Mouse (Mus musculus) CH12.LX (cell line): ENCODE results near the gene Islr. TPM values are rescaled to one million over a fixed set of nuclear protein-coding genes. Genes with fewer than 3 reads are reported as not detected.

Source experiments
- DNase-seq: peaks from one replicate; pipeline ENCODE4 v3.0.0-alpha.2; 2013; ENCODE audit errors: extremely low read depth
- H3K27ac ChIP-seq: 2 replicates; pipeline ENCODE4 v1.5.1; 2012; ENCODE audit warnings: low read depth, mild to moderate bottlenecking, control low read depth, moderate library complexity; ENCODE audit not compliant: insufficient read depth
- H3K27me3 ChIP-seq: replicated peaks from 2 replicates; pipeline ENCODE3; 2012; ENCODE audit warnings: inconsistent platforms
- H3K36me3 ChIP-seq, 2 experiments: replicated peaks in 1 of 2; 2 replicates each; pipeline versions ENCODE3 to v1.6.1; 2012; ENCODE audit warnings: inconsistent platforms in 1 of 2, low read length in 1 of 2, mild to moderate bottlenecking in 1 of 2, mixed read lengths in 1 of 2, moderate library complexity in 1 of 2; ENCODE audit not compliant: control insufficient read depth in 1 of 2, insufficient read depth in 1 of 2
- H3K4me1 ChIP-seq, 2 experiments: 2 replicates each; pipeline ENCODE4 v1.6.1; 2012; ENCODE audit warnings: inconsistent platforms in 1 of 2, moderate library complexity in 1 of 2; ENCODE audit not compliant: insufficient read depth in 2 of 2, control insufficient read depth in 1 of 2
- H3K4me2 ChIP-seq: 2 replicates; pipeline ENCODE4 v1.6.1; 2012; ENCODE audit warnings: low read depth, mild to moderate bottlenecking, control low read depth; ENCODE audit not compliant: poor library complexity, insufficient read depth, severe bottlenecking
- H3K4me3 ChIP-seq, 3 experiments: fragments of 150-350 bp in 1 of 3; sonication (generic) in 1 of 3; replicated peaks in 1 of 3; 2 replicates each; pipeline versions ENCODE3 to v1.5.1; 2011 to 2012; ENCODE audit warnings: low read depth in 2 of 3, low read length in 2 of 3, mild to moderate bottlenecking in 2 of 3, moderate library complexity in 2 of 3, control low read depth in 1 of 3, improper control_type of control experiment in 1 of 3, inconsistent platforms in 1 of 3, mixed read lengths in 1 of 3; ENCODE audit not compliant: poor library complexity in 1 of 3
- H3K79me2 ChIP-seq: replicated peaks from 2 replicates; pipeline ENCODE4 v1.6.1; 2012; ENCODE audit warnings: mild to moderate bottlenecking, moderate library complexity; ENCODE audit not compliant: control insufficient read depth, poor library complexity, insufficient read depth, severe bottlenecking; ENCODE audit errors: extremely low read depth
- H3K9ac ChIP-seq: 2 replicates; pipeline ENCODE4 v1.6.1; 2012; ENCODE audit warnings: low read depth, mild to moderate bottlenecking, control low read depth, moderate library complexity; ENCODE audit not compliant: insufficient read depth
- H3K9me3 ChIP-seq: replicated peaks from 2 replicates; pipeline ENCODE3; 2012; ENCODE audit warnings: low read length, inconsistent platforms, mixed read lengths
- BHLHE40 ChIP-seq: IDR thresholded peaks from 2 replicates; pipeline ENCODE4 v1.6.1; 2011; ENCODE audit warnings: mild to moderate bottlenecking, low read depth, low read length, improper control_type of control experiment
- CHD2 ChIP-seq: IDR thresholded peaks from 2 replicates; pipeline ENCODE4 v1.6.1; 2011; ENCODE audit warnings: low read length, improper control_type of control experiment
- CTCF ChIP-seq, 2 experiments: IDR thresholded peaks in 1 of 2; conservative IDR thresholded peaks in 1 of 2; 2 replicates each; pipeline ENCODE4 v1.5.1; 2011 to 2012; ENCODE audit warnings: low read depth in 2 of 2, low read length in 2 of 2, improper control_type of control experiment in 1 of 2, inconsistent platforms in 1 of 2, mild to moderate bottlenecking in 1 of 2, moderate library complexity in 1 of 2
- HCFC1 ChIP-seq: IDR thresholded peaks from 2 replicates; pipeline ENCODE4 v1.6.1; 2012; ENCODE audit warnings: low read depth, mild to moderate bottlenecking, inconsistent platforms, low read length, improper control_type of control experiment
- IRF4 ChIP-seq: IDR thresholded peaks from 2 replicates; pipeline ENCODE4 v1.6.1; 2014; ENCODE audit warnings: low read depth, mild to moderate bottlenecking, inconsistent platforms, low read length, improper control_type of control experiment
- JUN ChIP-seq: IDR thresholded peaks from 2 replicates; pipeline ENCODE4 v1.6.1; 2011; ENCODE audit warnings: low read depth, mild to moderate bottlenecking, low read length, improper control_type of control experiment, moderate library complexity; ENCODE audit not compliant: insufficient read depth
- KAT2A ChIP-seq: IDR thresholded peaks from 2 replicates; pipeline ENCODE4 v1.6.1; 2012; ENCODE audit warnings: low read length, improper control_type of control experiment, inconsistent platforms; ENCODE audit not compliant: insufficient replicate concordance
- MAFK ChIP-seq: IDR thresholded peaks from 2 replicates; pipeline ENCODE4 v1.6.1; 2011; ENCODE audit warnings: low read length, improper control_type of control experiment; ENCODE audit not compliant: insufficient replicate concordance
- MAX ChIP-seq: IDR thresholded peaks from 2 replicates; pipeline ENCODE4 v1.6.1; 2011; ENCODE audit warnings: low read length, improper control_type of control experiment
- MXI1 ChIP-seq: IDR thresholded peaks from 2 replicates; pipeline ENCODE4 v1.6.1; 2011; ENCODE audit warnings: mild to moderate bottlenecking, low read depth, low read length, improper control_type of control experiment
- NELFE ChIP-seq: IDR thresholded peaks from 2 replicates; pipeline ENCODE4 v1.6.1; 2011; ENCODE audit warnings: low read depth, low read length, improper control_type of control experiment
- NRF1 ChIP-seq: IDR thresholded peaks from 2 replicates; pipeline ENCODE4 v1.6.1; 2014; ENCODE audit warnings: low read depth, mild to moderate bottlenecking, inconsistent platforms, low read length, improper control_type of control experiment, moderate library complexity
- PAX5 ChIP-seq: IDR thresholded peaks from 2 replicates; pipeline ENCODE4 v1.6.1; 2012; ENCODE audit warnings: low read length, inconsistent platforms, mixed read lengths
- POLR2A ChIP-seq: IDR thresholded peaks from 2 replicates; pipeline ENCODE4 v1.6.1; 2011; ENCODE audit warnings: low read depth, mild to moderate bottlenecking, improper control_type of control experiment, low read length
- POLR2AphosphoS2 ChIP-seq: IDR thresholded peaks from 2 replicates; pipeline ENCODE4 v1.6.1; 2011; ENCODE audit warnings: low read depth, low read length, improper control_type of control experiment
- RAD21 ChIP-seq: IDR thresholded peaks from 2 replicates; pipeline ENCODE4 v1.6.1; 2011; ENCODE audit warnings: low read depth, mild to moderate bottlenecking, low read length, improper control_type of control experiment, moderate library complexity
- RCOR1 ChIP-seq: conservative IDR thresholded peaks from 2 replicates; pipeline ENCODE4 v1.6.1; 2012; ENCODE audit warnings: low read depth, mild to moderate bottlenecking, inconsistent platforms, low read length, improper control_type of control experiment
- SIN3A ChIP-seq: IDR thresholded peaks from 2 replicates; pipeline ENCODE4 v1.6.1; 2012; ENCODE audit warnings: low read length, improper control_type of control experiment, inconsistent platforms
- SMC3 ChIP-seq: IDR thresholded peaks from 2 replicates; pipeline ENCODE4 v1.6.1; 2011; ENCODE audit warnings: low read depth, low read length, improper control_type of control experiment
- TBP ChIP-seq: conservative IDR thresholded peaks from 2 replicates; pipeline ENCODE4 v1.6.1; 2011; ENCODE audit warnings: low read depth, low read length, improper control_type of control experiment
- UBTF ChIP-seq: IDR thresholded peaks from 2 replicates; pipeline ENCODE4 v1.6.1; 2012; ENCODE audit warnings: low read depth, mild to moderate bottlenecking, inconsistent platforms, low read length, improper control_type of control experiment, moderate library complexity
- ZC3H11A ChIP-seq: IDR thresholded peaks from 2 replicates; pipeline ENCODE4 v1.6.1; 2012; ENCODE audit warnings: low read depth, mild to moderate bottlenecking, inconsistent platforms, low read length, improper control_type of control experiment
- ZKSCAN1 ChIP-seq: IDR thresholded peaks from 2 replicates; pipeline ENCODE4 v1.6.1; 2012; ENCODE audit warnings: low read depth, inconsistent platforms, low read length, improper control_type of control experiment, borderline replicate concordance
- ZMIZ1 ChIP-seq: IDR thresholded peaks from 2 replicates; pipeline ENCODE4 v1.6.1; 2012; ENCODE audit warnings: low read depth, mild to moderate bottlenecking, inconsistent platforms, low read length, improper control_type of control experiment
- dilution Hi-C: fragments of 300-500 bp; cut with MboI; formaldehyde crosslinking; loops from 2 replicates; pipeline ENCODE4 v1.14.3; 2020; ENCODE audit warnings: low sequenced_read_pairs; ENCODE audit not compliant: extremely low pct_unique_long_range_greater_than_20kb, extremely low pct_ligation_motif_present
- in situ Hi-C: fragments of 300-500 bp; cut with MboI; formaldehyde crosslinking; loops from 3 replicates; pipeline ENCODE4 v1.14.3; 2019; ENCODE audit warnings: low sequenced_read_pairs, low pct_ligation_motif_present, low pct_unique_long_range_greater_than_20kb, mixed read lengths
- polyA plus RNA-seq: library from polyadenylated mRNA; unstranded; fragments of >175 nt; gene quantifications from 2 replicates; pipeline ENCODE4 v1.2.1, GENCODE M21; 2012; ENCODE audit warnings: low read depth; ENCODE audit not compliant: insufficient read length
- total RNA-seq, 2 experiments: library from RNA; depleted of rRNA; stranded (reverse); fragments of 300-350 nt in 1 of 2; fragments of >200 nt in 1 of 2; gene quantifications; 2 replicates each; pipeline ENCODE4 v1.2.3; 2012 to 2014

Islr gene
- total and polyA plus RNA-seq, 3 experiments = not detected

DNA sequence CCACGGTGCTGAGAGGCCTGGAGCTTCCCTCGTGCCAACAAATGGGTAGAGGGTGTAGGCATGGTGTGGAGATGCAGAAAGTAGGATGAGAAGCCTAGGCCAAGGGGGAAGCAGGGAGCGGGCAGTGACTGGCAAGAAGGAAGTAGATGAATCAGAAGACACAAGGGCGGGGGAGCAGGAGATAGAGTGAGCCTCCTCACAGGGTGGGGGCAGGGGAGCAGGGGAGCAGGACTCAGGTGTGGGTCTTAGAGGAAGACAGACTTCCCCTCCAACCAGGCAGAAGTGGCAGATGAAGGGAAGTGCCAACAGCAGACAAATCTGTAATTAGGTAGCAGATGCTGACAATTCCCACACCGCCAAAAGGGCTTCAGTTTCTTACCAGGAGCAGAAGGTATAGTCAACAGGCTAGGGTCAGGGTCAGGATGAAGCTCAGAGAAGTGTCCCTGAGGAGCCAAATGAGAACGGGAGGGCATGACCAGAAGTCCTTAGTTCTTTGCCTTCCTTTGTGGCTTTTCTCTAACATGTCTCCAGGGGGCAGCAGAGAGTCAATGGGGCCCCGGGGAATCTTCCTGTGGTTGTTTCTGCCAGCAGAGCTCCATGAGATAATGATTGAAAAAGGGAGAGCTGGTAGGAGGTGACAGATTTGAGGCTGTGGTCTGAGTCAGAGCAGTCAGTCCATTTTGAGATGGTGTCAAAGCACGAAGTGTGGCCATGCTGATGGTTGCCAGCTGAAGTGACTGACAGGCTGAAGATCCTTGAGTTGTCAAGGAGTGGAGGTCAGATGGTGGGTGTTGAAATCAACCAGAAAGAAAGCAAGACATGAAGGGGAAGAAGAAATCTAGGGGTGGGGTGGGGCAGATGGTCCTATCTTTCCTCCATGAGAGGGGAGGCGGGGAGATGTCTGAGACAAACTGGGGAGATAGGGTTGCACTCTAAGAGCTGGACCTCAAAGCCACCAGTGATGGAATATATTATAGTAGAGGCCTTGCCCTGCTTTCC is 22.1 kb upstream of the Islr start:
- no peak overlapping the region for H3K4me2 ChIP-seq
- no peak overlapping the region for H3K9ac ChIP-seq
- no peaks in the 10 kb centered on the region for H3K9me3 ChIP-seq
- H3K27ac ChIP-seq = no peak overlapping the region
- in situ Hi-C loops (no loop called here), dilution Hi-C loops (no loop called here)
- H3K27me3 ChIP-seq = no peaks in the 10 kb centered on the region
- H3K4me3 ChIP-seq = no peak overlapping the region
- peaks cover 0 to 14% of the 10 kb centered on the region in 2 experiments; a peak in 2 of 4 replicates for H3K4me1 ChIP-seq
- no peaks in the 10 kb centered on the region for H3K79me2 ChIP-seq
- peaks cover 84 to 97% of the 10 kb centered on the region in 2 experiments for H3K36me3 ChIP-seq
- peak; percentile 78 for DNase-seq
- TF ChIP-seq SIN3A (no peak), MXI1 (no peak), MAX (no peak), POLR2AphosphoS2 (no peak), UBTF (no peak), NRF1 (no peak), JUN (no peak), KAT2A (no peak), POLR2A (no peak), TBP (no peak), BHLHE40 (no peak), SMC3 (peak; percentile 87), PAX5 (no peak), MAFK (no peak), HCFC1 (no peak), RAD21 (peak; percentile 75), RCOR1 (no peak), CTCF (conservative IDR thresholded peaks at IDR 0.05 in 1 of 2, IDR thresholded peaks at IDR 0.05 in 1 of 2; ENCODE audit: low read depth in 2 of 2, low read length in 2 of 2) (peak; percentile 88 to 90), ZMIZ1 (no peak), NELFE (0 out of 2 replicates have a peak, but pooled peaks have one; percentile 16), IRF4 (0 out of 2 replicates have a peak, but pooled peaks have one; percentile 19), CHD2 (no peak), ZC3H11A (0 out of 2 replicates have a peak, but pooled peaks have one; percentile 6), ZKSCAN1 (no peak)
